Mouse (Mus musculus): ENCODE results near the gene Stap1. TPM values are rescaled to one million over a fixed set of nuclear protein-coding genes. Genes with fewer than 3 reads are reported as not detected.

Stap1 gene
- total RNA-seq, 4 experiments from 2014 or later: 0.67 to 3.2 (median 1.4) TPM

GRCm38 (mm10) chr5:86128749-86129148, 57.2 kb downstream of the Stap1 start:
- no peak for DNase-seq

DNA sequence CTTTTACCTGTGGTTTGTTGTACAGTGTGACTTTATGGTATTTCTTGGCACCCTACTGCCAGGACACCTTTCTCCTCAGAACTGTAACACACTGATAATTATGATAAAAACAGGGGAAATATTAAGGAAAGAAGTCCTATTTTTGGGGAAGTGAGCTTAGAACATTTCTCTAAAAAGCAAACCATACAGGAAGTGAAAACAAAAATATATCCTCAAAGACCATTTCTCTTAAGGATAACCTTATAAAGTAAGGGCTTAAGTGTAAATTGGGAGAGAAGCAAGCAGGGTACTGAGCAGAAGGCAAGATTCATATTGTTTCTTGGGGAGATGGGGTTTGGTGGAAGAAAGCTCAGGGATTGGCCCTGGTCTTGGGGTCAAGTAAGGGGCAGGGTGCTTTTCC, 58.3 kb downstream of the Stap1 start:
- DNase-seq: no peak

Other genes starting within 250 kb of the Stap1 start
- gene Cenpc1, start 6.2 kb upstream of the Stap1 start, total RNA-seq (2022): 10 to 100 TPM; 15.9 to 23.6 (median 18.3) TPM
- gene Uba6, start 101.1 kb downstream of the Stap1 start, total RNA-seq (2022): 10 to 100 TPM; 14.9 to 24.5 (median 19.7) TPM
- gene Gnrhr, start 126.2 kb downstream of the Stap1 start, total RNA-seq (2022): under 1 TPM; 0.31 to 0.64 (median 0.47) TPM
- not detected for gene Tmprss11c, start 217.6 kb downstream of the Stap1 start, total RNA-seq (2022)